Mouse (Mus musculus): ENCODE data around the gene Wdr20rt. TPM values are rescaled to one million over a fixed set of nuclear protein-coding genes. Genes with fewer than 3 reads are reported as not detected.
"Not testable (repeated sequence)": the region's sequence is repeated elsewhere in the genome, so short reads cannot be mapped to it uniquely, and the experiment has no call there.

Wdr20rt gene
- polyA plus RNA-seq (2015; fragmentation: Nextera tagmentation; extraction: Ambion mirVana), result not detected in 2 replicates

DNA sequence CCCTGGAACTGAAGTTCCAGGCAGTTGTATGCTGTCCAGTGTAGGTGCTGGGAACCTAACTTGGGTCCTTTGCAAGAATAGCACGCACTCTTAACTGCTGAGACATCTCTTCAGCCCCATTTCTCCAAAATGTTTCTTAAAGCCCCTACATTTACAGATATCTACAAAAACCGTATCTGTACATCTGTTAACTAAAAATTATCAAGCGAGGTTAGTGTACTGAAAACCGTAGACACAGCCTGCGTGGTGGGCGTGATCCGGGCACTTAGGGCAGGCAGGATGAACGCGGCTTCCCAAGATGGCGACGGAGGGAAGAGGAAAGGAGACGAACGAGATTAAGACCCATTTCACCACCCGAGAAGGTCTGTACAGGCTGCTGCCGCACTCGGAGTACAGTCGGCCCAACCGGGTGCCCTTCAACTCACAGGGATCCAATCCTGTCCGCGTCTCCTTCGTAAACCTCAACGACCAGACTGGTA, at the start of gene Wdr20rt:
Wdr20rt (plus strand) TSS at position 51 of the 479 bp plus-strand sequence.
- no peak within 1 kb of the TSS for H3K4me2 ChIP-seq (ENCODE audit: low read length)
- no peaks in the 10 kb centered on the region for H3K36me3 ChIP-seq (ENCODE audit: control insufficient read depth, insufficient read depth)
- no peak within 1 kb of the TSS for H3K9ac ChIP-seq (replicated peaks; ENCODE audit: low read depth, low read length)
- no peak within 1 kb of the TSS for H3K27ac ChIP-seq (ENCODE audit: low read length)
- ATAC-seq, result no peak
- no peaks in the 10 kb centered on the region for H3K9me3 ChIP-seq (ENCODE audit: control insufficient read depth, low read length)
- 96% methylated on average over 22 of the region's 22 CpGs for WGBS
- no peaks in the 10 kb centered on the region for H3K27me3 ChIP-seq (replicated peaks; ENCODE audit: control insufficient read depth, insufficient read depth, low read length)
- H3K4me3 ChIP-seq (replicated peaks; ENCODE audit: low read length), result no peak within 1 kb of the TSS
- no peaks in the 10 kb centered on the region for H3K4me1 ChIP-seq (replicated peaks; ENCODE audit: control insufficient read depth, insufficient read depth, low read length)

DNA sequence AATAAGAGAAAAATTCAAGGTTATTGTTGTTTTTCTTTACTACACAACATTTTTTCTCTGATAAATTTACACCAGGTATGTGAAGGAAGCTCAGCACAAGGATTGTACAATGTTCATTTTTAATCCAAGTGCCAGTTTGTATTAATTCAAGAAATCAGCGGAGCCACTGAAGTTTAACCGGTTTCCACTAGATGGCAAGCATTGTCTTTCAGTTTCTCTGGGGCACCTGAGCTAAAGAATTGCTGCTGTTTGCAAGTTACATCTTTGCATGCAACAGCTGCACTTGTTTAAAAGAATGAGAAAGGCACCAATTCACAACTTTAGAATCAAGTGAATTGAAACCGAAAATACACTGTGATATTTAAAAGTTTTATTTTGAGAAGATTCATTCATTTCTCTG, 38.0 kb upstream of the Wdr20rt start:
- WGBS, result 55% methylated on average over 3 of the region's 3 CpGs
- Histone ChIP-seq H3K27me3 (replicated peaks; ENCODE audit: control insufficient read depth, insufficient read depth, low read length) (no peaks in the 10 kb centered on the region), H3K9ac (replicated peaks; ENCODE audit: low read depth, low read length) (no peak overlapping the region), H3K4me2 (ENCODE audit: low read length) (no peak overlapping the region), H3K27ac (ENCODE audit: low read length) (no peak overlapping the region), H3K4me1 (replicated peaks; ENCODE audit: control insufficient read depth, insufficient read depth, low read length) (no peaks in the 10 kb centered on the region), H3K36me3 (ENCODE audit: control insufficient read depth, insufficient read depth) (no peaks in the 10 kb centered on the region), H3K9me3 (ENCODE audit: control insufficient read depth, low read length) (no peaks in the 10 kb centered on the region), H3K4me3 (replicated peaks; ENCODE audit: low read length) (no peak overlapping the region)
- ATAC-seq, result no peak

DNA sequence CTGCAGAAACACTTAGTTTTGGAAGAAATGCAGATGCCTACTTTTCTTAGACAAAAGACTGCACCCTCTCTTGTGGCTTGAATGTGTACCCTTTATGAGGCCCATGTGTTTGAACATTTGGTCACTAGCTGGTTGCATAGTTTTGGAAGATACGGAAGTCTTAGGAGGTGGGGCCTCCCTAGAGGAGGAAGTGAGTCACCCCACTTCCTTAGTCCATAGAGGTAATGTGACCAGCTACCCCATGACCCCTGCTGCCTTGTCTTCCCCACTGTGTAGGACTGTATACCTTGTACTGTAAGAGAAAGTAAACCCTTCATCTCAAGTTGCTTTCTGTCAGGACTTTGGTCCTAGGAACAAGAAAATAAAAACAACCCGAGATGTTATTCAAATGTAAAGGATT, 36.1 kb upstream of the Wdr20rt start:
- Histone ChIP-seq H3K36me3 (ENCODE audit: control insufficient read depth, insufficient read depth) (no peaks in the 10 kb centered on the region), H3K9me3 (ENCODE audit: control insufficient read depth, low read length) (no peaks in the 10 kb centered on the region), H3K4me1 (replicated peaks; ENCODE audit: control insufficient read depth, insufficient read depth, low read length) (no peaks in the 10 kb centered on the region), H3K4me3 (replicated peaks; ENCODE audit: low read length) (no peak overlapping the region), H3K27ac (ENCODE audit: low read length) (no peak overlapping the region), H3K9ac (replicated peaks; ENCODE audit: low read depth, low read length) (no peak overlapping the region), H3K4me2 (ENCODE audit: low read length) (no peak overlapping the region), H3K27me3 (replicated peaks; ENCODE audit: control insufficient read depth, insufficient read depth, low read length) (no peaks in the 10 kb centered on the region)
- 80% methylated on average over 2 of the region's 2 CpGs for WGBS
- no peak for ATAC-seq

DNA sequence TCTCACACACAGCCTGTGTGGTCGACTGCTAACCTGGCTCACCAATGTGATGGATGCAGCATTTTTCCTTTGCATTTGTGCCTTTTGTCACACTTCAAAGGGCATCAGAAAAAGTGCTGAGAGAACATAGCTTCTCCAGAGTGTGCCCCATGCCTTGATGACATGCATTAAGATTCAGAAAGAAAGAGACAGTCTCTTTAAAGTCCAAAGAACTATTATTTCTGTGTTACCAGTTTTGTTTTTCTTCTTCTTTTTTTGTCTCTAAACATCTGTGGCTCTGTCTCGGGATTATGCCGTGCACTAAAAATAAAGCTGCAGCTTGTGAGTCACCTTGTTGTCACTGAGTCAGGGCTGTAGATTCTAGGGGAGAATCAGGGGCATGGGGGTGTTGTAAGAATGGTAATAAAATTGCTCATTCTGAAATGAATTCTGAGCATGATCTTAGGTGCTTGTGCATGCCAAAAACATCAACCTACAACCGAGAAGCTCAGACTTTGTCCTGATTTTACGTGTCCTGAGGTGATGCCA, 31.2 kb upstream of the Wdr20rt start:
- no peaks in the 10 kb centered on the region for H3K9me3 ChIP-seq (ENCODE audit: control insufficient read depth, low read length)
- no peak for ATAC-seq
- no peak overlapping the region for H3K4me2 ChIP-seq (ENCODE audit: low read length)
- WGBS, result 61% methylated on average over 5 of the region's 5 CpGs
- no peak overlapping the region for H3K4me3 ChIP-seq (replicated peaks; ENCODE audit: low read length)
- H3K27me3 ChIP-seq (replicated peaks; ENCODE audit: control insufficient read depth, insufficient read depth, low read length), result no peaks in the 10 kb centered on the region
- no peak overlapping the region for H3K27ac ChIP-seq (ENCODE audit: low read length)
- no peak overlapping the region for H3K9ac ChIP-seq (replicated peaks; ENCODE audit: low read depth, low read length)
- no peaks in the 10 kb centered on the region for H3K36me3 ChIP-seq (ENCODE audit: control insufficient read depth, insufficient read depth)
- no peaks in the 10 kb centered on the region for H3K4me1 ChIP-seq (replicated peaks; ENCODE audit: control insufficient read depth, insufficient read depth, low read length)

DNA sequence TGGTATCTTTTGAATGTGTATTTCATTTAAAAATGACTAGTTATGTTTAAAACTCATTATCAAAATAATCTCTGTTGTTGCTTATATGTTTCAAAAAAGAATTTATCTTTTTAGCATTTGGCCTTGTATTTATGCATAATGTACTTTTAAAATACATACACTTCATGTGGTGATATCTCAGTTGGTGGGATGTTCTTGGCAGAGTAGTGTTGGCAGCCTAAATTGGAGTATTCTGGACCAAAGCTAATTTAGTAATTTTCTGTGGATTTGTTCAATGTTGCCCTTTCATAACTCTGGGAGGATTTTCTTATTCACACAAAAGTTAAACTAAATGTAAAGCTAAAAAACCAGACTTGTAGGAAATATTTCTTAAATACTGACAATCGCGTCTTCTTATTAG, 23.5 kb upstream of the Wdr20rt start:
- Histone ChIP-seq H3K36me3 (ENCODE audit: control insufficient read depth, insufficient read depth) (no peaks in the 10 kb centered on the region), H3K9ac (replicated peaks; ENCODE audit: low read depth, low read length) (no peak overlapping the region), H3K4me1 (replicated peaks; ENCODE audit: control insufficient read depth, insufficient read depth, low read length) (no peaks in the 10 kb centered on the region), H3K9me3 (ENCODE audit: control insufficient read depth, low read length) (no peaks in the 10 kb centered on the region), H3K27me3 (replicated peaks; ENCODE audit: control insufficient read depth, insufficient read depth, low read length) (no peaks in the 10 kb centered on the region), H3K4me2 (ENCODE audit: low read length) (no peak overlapping the region), H3K4me3 (replicated peaks; ENCODE audit: low read length) (no peak overlapping the region), H3K27ac (ENCODE audit: low read length) (no peak overlapping the region)
- ATAC-seq, result no peak
- whole genome bisulfite sequencing, result 99% methylated on average over 2 of the region's 2 CpGs

DNA sequence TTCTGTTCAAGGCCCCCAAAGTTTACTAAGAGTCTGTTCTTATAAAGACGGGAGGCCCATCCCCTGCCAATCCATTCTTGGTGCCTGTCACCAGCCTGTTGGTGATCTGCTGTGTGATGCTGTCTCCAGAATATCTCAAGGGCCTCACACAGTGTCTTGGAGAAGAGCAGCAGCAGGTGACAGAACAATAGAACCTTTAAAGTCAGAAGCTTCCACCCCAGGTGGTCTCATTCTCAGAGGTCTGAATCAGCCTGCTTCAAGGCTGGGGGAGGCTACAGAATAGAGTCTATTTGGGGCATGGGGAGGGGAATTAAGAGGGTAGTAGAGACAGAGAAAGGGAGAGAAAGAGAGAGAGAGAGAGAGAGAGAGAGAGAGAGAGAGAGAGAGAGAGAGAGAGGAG, 18.9 kb upstream of the Wdr20rt start:
- no peak overlapping the region for H3K9ac ChIP-seq (replicated peaks; ENCODE audit: low read depth, low read length)

DNA sequence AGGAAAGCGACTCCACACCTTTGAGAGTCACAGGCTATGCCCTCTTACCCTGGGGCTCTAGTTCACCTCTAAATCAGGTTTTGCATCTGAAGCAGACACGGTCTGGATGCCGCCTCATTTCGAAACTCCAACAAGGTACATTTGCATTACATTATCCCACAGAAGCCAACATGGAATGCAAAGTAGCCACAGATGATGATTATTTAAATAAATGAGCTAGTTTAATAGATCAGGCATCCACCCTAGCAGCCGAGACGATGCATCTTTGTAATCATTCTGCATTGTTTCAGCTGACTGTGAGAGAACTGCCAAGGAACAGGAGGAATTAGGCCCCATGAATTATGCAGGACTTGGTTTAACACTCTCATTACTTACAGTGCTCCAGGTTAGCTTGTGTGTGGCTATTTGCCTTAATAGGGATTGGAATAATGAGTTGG, 8.9 kb upstream of the Wdr20rt start:
- H3K4me3 ChIP-seq (replicated peaks; ENCODE audit: low read length), result no peak overlapping the region
- no peaks in the 10 kb centered on the region for H3K9me3 ChIP-seq (ENCODE audit: control insufficient read depth, low read length)
- ATAC-seq, result peak; percentile 97
- no peaks in the 10 kb centered on the region for H3K36me3 ChIP-seq (ENCODE audit: control insufficient read depth, insufficient read depth)
- H3K27me3 ChIP-seq (replicated peaks; ENCODE audit: control insufficient read depth, insufficient read depth, low read length), result 0 out of 2 replicates have a peak, but pooled peaks cover 2% of the 10 kb centered on the region
- 10% methylated on average over 6 of the region's 6 CpGs for WGBS
- H3K4me1 ChIP-seq (replicated peaks; ENCODE audit: control insufficient read depth, insufficient read depth, low read length), result peaks cover 8% of the 10 kb centered on the region
- H3K4me2 ChIP-seq (ENCODE audit: low read length), result 0 out of 2 replicates have a peak overlapping the region, but pooled peaks have one; percentile 14
- H3K9ac ChIP-seq (replicated peaks; ENCODE audit: low read depth, low read length), result no peak overlapping the region
- H3K27ac ChIP-seq (ENCODE audit: low read length), result no peak overlapping the region

More for the DNA sequence above, 18.9 kb upstream of the Wdr20rt start:
- Histone ChIP-seq H3K27me3 (replicated peaks; ENCODE audit: control insufficient read depth, insufficient read depth, low read length) (no peaks in the 10 kb centered on the region), H3K36me3 (ENCODE audit: control insufficient read depth, insufficient read depth) (no peaks in the 10 kb centered on the region), H3K9me3 (ENCODE audit: control insufficient read depth, low read length) (no peaks in the 10 kb centered on the region), H3K4me1 (replicated peaks; ENCODE audit: control insufficient read depth, insufficient read depth, low read length) (no peaks in the 10 kb centered on the region), H3K4me2 (ENCODE audit: low read length) (no peak overlapping the region), H3K27ac (ENCODE audit: low read length) (no peak overlapping the region), H3K4me3 (replicated peaks; ENCODE audit: low read length) (no peak overlapping the region)
- 38% methylated on average over 1 of the region's 1 CpGs for WGBS
- no peak for ATAC-seq

DNA sequence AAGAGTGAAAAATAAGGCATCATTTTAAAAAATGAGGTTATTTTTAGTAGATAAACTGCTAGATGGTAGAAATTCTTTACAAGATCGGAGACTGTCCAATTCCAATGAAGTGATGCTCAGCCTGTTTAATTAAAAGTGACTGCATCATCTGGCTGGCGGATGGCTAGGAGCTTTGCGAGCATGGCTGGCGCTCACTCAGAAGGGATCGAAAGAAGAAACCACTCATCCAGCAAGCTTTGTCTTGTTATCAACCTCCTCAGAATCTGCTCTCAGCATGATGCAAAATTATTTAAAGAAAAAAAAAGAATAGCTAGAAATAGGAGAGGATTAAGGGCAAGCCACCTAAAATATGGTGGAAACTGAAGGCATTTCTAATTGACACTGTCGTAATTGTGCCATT, 3.3 kb downstream of the Wdr20rt start:
- no peak overlapping the region for H3K9ac ChIP-seq (replicated peaks; ENCODE audit: low read depth, low read length)
- H3K4me3 ChIP-seq (replicated peaks; ENCODE audit: low read length), result no peak overlapping the region
- no peaks in the 10 kb centered on the region for H3K4me1 ChIP-seq (replicated peaks; ENCODE audit: control insufficient read depth, insufficient read depth, low read length)
- no peaks in the 10 kb centered on the region for H3K36me3 ChIP-seq (ENCODE audit: control insufficient read depth, insufficient read depth)
- H3K4me2 ChIP-seq (ENCODE audit: low read length), result no peak overlapping the region; the same call in 1 of the 2 replicates
- 64% methylated on average over 6 of the region's 6 CpGs for WGBS
- no peak overlapping the region for H3K27ac ChIP-seq (ENCODE audit: low read length)
- no peaks in the 10 kb centered on the region for H3K9me3 ChIP-seq (ENCODE audit: control insufficient read depth, low read length)
- H3K27me3 ChIP-seq (replicated peaks; ENCODE audit: control insufficient read depth, insufficient read depth, low read length), result no peaks in the 10 kb centered on the region
- no peak for ATAC-seq

DNA sequence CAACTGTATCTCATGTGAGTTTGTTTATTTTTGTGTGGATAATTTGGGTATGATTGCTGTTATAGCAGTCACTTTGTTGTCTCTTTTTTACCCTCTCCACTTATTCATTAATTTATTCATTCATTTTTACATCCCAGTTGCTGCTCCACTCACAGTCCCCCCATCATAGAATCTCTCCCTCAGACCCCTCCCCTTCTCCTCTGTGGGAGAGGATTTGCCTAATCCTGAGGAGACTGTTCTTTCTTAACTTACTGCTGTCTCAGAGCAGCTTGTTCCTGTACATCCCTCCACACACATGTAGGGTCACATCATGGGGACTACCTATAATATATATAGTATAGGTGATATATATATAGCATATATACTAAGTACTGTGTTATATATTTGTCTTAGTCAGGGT, 3.7 kb downstream of the Wdr20rt start:
- Histone ChIP-seq H3K4me1 (replicated peaks; ENCODE audit: control insufficient read depth, insufficient read depth, low read length) (no peaks in the 10 kb centered on the region), H3K27ac (ENCODE audit: low read length) (no peak overlapping the region), H3K36me3 (ENCODE audit: control insufficient read depth, insufficient read depth) (no peaks in the 10 kb centered on the region), H3K4me2 (ENCODE audit: low read length) (no peak overlapping the region), H3K4me3 (replicated peaks; ENCODE audit: low read length) (no peak overlapping the region), H3K9ac (replicated peaks; ENCODE audit: low read depth, low read length) (no peak overlapping the region), H3K9me3 (ENCODE audit: control insufficient read depth, low read length) (no peaks in the 10 kb centered on the region), H3K27me3 (replicated peaks; ENCODE audit: control insufficient read depth, insufficient read depth, low read length) (no peaks in the 10 kb centered on the region)
- ATAC-seq, result no peak

DNA sequence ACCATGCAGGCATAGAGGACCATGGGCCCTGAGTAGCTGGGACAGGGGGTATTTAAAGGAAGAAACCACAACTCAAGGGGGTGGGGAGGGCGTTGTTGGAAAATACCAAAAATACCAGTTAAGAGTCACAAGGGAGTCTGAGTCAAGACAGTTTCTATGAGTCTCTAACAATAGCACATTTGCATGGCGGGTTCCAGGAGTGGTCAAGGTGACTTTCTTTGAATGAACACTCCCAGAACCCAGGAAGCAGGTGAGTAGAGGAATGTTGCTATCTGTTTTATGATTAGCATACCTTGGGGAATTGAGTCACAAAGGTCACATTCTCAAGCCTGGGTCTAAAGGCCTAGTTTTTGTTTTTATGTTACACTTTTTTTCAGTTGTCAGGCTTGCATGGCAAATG, 7.5 kb downstream of the Wdr20rt start:
- H3K4me1 ChIP-seq (replicated peaks; ENCODE audit: control insufficient read depth, insufficient read depth, low read length); H3K27ac ChIP-seq (ENCODE audit: low read length); H3K9ac ChIP-seq (replicated peaks; ENCODE audit: low read depth, low read length); H3K4me2 ChIP-seq (ENCODE audit: low read length); ATAC-seq; H3K4me3 ChIP-seq (replicated peaks; ENCODE audit: low read length); H3K9me3 ChIP-seq (ENCODE audit: control insufficient read depth, low read length); H3K27me3 ChIP-seq (replicated peaks; ENCODE audit: control insufficient read depth, insufficient read depth, low read length); H3K36me3 ChIP-seq (ENCODE audit: control insufficient read depth, insufficient read depth): not testable (repeated sequence)
- WGBS, result 77% methylated on average over 2 of the region's 2 CpGs
